Mouse (Mus musculus): ENCODE measurements around the gene Actl10.

GRCm38 (mm10) chr2:154597399-154597798 is 45.8 kb downstream of the Actl10 start:
- TF ChIP-seq CTCF (IDR thresholded peaks at IDR 0.05; ENCODE audit: insufficient read depth, low read depth, low read length): no peak
- TF ChIP-seq POLR2A (IDR thresholded peaks at IDR 0.05; ENCODE audit: insufficient read depth, low read depth, low read length): no peak

All from olfactory bulb, adult 2 months (tissue).